Mouse (Mus musculus) heart, postnatal 14 days (tissue): ENCODE results near the gene 1700029F12Rik. TPM values are rescaled to one million over a fixed set of nuclear protein-coding genes. Genes with fewer than 3 reads are reported as not detected.
"Not testable (repeated sequence)": the region's sequence is repeated elsewhere in the genome, so short reads cannot be mapped to it uniquely, and the experiment has no call there.

Source experiments
- DNase-seq, 2 experiments: peaks; one replicate each; pipeline ENCODE4 v3.0.0; 2021 to 2022
- intact Hi-C: fragments of 180-260 bp; cut with DNase I; formaldehyde crosslinking; loops from one replicate; pipeline ENCODE4 v1.15.1; 2025
- long read RNA-seq, 2 experiments: library from polyadenylated mRNA; stranded (forward); transcript quantifications; one replicate each; pipeline ENCODE4 v2.0.0; 2021
- total RNA-seq, 2 experiments: library from RNA; stranded (reverse); gene quantifications; 2 replicates each; pipeline ENCODE4 v1.2.3; 2021

The 1700029F12Rik gene
- not detected for total RNA-seq
- long read RNA-seq, experiment 1 = 0 reads
- long read RNA-seq, experiment 2 = 0 reads

GRCm38 (mm10) chr13:97034262-97034661 is at the start of gene 1700029F12Rik:
Gene 1700029F12Rik, minus strand, starts transcription at chr13:97034362.
- intact Hi-C loops = no loop called here
- no peak for DNase-seq

GRCm38 (mm10) chr13:97082432-97082831 is 48.3 kb upstream of the 1700029F12Rik start:
- no peak for DNase-seq
- intact Hi-C loops = no loop called here

DNA sequence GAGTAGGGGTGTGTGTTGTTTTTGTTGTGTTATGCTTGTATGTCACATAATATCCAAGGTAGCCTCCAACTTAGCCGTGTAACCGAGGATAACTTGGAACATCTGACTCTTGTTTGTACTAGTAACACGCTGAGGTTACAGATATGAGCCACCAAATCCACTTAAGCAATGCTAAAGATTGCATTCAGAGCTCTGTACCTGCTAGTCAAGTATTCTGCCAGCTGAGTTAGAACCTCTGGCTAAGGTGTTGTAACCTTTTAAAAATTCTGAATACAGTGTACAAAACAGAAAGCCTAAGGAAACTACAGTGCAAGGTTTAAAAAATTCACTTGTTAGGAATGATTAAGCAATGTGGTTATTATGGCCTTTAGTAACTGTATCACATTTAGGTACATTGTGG is 46.5 kb upstream of the 1700029F12Rik start:
- DNase-seq = no peak
- intact Hi-C loops = no loop called here

DNA sequence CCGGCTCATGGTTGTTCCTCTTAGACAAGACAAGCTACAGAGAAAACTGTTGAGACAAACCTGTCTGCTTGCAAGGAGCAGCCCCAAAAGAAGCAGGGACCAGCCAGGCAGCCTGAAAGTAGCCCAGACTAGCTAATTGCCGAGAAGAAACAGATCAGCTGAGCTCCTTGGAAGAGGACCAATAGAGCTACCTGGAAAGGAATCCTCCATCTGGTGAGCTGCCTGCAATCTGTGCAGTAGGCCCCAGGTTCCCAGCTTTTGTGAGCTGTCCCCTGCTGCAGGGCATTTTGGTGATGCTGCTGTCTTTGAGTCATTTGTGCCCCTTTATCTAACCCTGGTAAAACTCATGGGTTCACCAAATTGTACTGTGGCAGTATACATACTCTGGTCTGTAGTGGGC is 46.0 kb upstream of the 1700029F12Rik start:
- intact Hi-C loops = no loop called here
- DNase-seq = no peak

GRCm38 (mm10) chr13:97077556-97077955 is 43.4 kb upstream of the 1700029F12Rik start:
- DNase-seq = no peak
- intact Hi-C loops = no loop called here

GRCm38 (mm10) chr13:97073497-97073896 is 39.3 kb upstream of the 1700029F12Rik start:
- no peak for DNase-seq
- intact Hi-C loops = no loop called here

GRCm38 (mm10) chr13:97071626-97072241 is 37.6 kb upstream of the 1700029F12Rik start:
- intact Hi-C loops = no loop called here
- peak; percentile 5 to 19 for DNase-seq

DNA sequence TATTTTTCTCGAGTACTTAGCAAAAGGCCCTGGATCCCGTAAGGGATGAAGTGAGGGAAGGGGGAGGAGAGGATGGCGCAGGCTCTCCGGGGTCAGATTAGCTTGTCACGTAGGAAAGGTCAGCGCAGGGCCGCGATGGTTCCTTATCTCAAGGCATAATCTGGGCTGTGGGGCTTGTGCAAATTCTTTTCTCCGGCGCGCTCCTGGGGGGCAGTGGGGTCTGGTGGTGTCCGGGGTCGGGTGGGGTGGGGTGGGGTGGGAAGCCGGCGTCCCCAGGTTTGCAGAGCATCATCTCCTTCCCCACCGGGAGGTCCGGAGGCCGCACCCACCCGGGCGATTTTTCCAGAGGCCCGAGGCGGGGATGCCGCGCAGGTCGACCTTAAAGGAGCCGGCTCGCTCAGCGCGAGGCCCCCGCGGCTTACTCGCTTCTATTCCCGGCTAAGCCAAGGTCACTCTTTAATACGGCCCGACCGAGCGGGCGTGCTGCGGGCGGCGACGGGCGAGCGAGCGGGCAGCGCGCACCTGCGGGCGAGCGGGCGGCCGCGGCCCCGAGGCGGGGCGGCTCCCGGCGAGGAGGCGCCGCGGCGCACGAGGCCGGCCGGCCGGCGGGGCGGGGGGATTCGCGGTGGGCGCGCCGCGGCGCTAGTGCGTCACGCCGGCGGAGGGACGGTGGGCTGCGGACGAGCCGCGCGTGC is 36.9 kb upstream of the 1700029F12Rik start:
- peak; percentile 5 to 7 for DNase-seq
- intact Hi-C loops = no loop called here

DNA sequence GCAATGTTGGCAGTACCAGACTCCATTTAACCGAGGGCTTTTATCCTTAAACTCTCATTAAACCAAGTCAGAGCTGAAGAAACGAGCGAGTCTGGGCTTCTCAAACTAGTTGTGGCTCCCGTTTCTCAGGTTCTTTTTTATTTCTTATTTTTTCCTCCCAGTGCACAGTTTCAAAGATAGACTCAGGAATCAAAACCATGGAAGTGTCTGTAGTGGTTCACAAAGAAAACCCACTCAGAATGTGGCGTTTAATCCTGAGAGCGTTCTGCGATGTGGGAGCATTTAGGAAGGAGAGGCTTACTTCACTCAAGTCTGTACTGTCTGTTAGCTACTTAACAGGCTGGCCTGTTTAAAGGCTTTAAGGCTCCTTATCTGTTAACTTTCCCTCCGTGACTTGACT is 34.0 kb upstream of the 1700029F12Rik start:
- DNase-seq = no peak

DNA sequence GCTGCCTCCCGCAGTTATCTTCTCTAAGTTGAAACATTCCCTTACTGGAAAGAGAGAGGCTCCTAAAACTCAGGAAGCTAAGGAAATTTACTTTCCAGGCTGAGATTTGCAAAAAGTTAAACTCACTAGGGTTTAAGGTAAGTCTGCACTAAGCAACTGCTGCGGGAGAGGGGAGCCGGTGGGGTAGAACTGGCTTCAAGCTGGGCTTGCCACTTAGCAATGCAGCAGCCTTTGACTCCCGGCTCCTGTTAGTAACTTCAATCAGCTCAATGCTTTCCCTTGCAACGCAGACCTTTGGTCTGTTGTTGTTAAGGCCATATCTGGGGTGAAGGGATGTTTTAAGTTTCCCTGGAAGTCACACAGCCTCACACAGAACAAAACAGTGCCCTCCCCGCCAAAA is 33.5 kb upstream of the 1700029F12Rik start:
- intact Hi-C loops = no loop called here
- no peak for DNase-seq

More for the DNA sequence above, 34.0 kb upstream of the 1700029F12Rik start:
- intact Hi-C loops = no loop called here

GRCm38 (mm10) chr13:97066649-97067550 is 32.7 kb upstream of the 1700029F12Rik start, which contains the start of gene Fam169a:
Gene Fam169a, plus strand, starts transcription at chr13:97067286.
- intact Hi-C loops = no loop called here
- no peak for DNase-seq

DNA sequence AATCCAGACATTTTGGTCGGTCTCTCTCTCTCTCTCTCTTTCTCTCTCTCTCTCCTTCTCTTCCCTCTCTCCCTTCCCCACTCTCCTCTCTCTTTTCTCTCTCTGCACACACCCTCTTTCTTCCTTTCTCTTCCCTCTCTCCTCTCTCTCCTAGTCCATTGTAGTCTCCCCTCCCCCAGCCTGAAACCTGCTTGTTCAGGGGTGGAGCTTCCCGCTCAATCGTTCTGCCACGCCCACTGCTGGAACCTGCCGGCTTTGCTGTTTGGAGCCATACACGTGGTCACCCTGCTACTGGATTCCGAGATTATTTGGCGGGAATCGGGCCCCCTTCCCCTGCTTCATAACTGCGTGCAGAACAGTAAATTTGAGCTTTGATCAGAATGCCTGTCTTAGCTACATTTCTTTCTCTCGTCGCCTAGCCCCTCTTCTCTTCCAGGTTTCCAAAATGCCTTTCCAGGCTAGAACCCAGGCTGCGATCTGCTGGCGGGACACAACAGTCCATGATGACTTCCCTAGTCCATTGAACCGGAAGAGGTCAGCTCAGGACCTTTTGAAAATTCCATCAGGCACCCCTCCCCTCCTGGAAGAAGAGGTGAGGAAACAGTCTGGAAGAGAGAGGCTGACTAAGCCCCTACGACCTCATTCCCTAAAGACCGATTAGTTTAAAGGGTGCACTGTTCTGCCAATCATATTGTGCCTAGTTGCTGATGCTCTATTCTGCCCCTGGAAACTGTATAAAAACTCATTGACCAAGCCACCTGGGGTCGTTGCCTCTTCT is 30.9 kb upstream of the 1700029F12Rik start:
- intact Hi-C loops = not testable (repeated sequence)

GRCm38 (mm10) chr13:97064413-97064812 is 30.3 kb upstream of the 1700029F12Rik start:
- no peak for DNase-seq
- intact Hi-C loops = no loop called here

More for the DNA sequence above, 30.9 kb upstream of the 1700029F12Rik start:
- DNase-seq = not testable (repeated sequence)

DNA sequence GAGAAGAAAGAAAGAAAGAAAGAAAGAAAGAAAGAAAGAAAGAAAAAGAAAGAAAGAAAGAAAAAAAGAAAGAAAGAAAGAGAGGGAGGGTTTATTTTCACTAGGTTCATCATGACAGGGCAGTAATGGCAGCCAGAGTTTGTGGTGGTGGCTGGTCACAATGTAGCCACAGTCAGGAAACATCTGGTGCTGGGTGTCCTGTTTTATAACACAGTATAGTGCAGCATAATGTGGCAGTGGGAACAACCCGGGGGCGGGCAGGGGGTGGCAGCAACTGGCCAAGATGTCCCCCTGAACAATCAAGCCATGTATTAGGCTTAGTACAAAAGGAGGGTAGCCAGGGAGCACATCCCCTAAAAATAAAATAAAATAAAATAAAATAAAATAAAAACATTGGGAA is 29.3 kb upstream of the 1700029F12Rik start:
- intact Hi-C loops = no loop called here
- no peak for DNase-seq

DNA sequence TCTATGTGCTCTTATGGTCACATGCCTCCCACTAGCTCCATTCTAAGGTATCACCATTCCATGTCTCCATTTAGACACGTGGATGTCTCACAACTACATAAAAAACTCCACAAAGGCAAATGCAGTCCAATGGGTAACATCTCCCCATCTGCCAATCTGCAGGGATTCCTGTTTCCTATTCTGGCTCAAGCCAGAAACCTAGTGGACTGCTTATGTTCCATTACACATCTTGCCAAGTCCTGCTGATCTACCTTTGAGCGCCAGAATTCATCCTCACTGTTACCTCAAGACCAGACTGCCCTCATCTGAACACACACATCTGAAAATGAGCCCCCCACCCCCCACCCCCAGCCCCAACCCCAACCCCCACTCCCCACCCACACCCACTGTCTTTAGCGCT is 28.0 kb upstream of the 1700029F12Rik start:
- intact Hi-C loops = no loop called here
- no peak for DNase-seq

GRCm38 (mm10) chr13:97060331-97060730 is 26.2 kb upstream of the 1700029F12Rik start:
- intact Hi-C loops = no loop called here
- no peak for DNase-seq

DNA sequence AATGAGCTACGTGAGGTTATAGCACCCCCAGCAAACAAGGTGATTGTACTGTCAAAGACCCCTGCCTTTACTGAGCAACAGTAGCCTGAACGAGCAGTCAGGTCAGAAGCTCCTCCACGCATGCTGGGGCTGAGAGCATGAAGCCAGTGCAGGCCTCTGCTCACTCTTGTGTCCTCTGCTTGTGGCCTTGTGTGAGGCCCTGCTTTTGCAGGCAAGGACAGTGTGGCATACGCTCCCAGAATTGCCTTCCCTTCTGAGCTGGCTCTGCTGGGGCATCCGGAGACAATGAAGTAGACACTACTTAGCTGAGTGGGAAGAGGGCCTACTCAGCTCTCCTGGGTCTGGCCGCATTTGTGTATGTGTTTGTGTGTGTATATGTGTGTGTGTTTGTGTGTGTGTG is 25.6 kb upstream of the 1700029F12Rik start:
- intact Hi-C loops = loop anchor here (10.0 kb wide), 1 partner anchor 205 kb away; no protein-coding TSS in a partner anchor
- no peak for DNase-seq

DNA sequence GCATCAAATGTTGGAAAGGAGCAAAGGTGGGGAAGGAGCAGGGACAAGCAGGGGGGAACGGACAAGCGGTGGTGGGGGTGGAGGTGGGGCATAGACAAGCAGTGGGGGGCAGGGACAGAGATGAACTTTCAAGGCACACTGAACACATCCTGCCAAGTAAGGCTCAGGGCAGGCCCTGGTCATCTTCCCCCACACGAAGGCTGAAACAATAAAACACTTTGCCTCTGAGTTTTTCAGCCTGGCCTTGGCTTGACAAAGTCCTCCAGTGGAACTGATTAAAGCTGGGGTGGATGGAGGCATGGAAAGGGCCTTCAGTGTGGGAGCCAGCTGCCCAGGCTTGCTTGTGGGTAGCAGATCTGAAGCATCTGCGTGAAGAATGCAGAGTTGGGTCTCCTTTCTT is 23.7 kb upstream of the 1700029F12Rik start:
- intact Hi-C loops = loop anchor here (10.0 kb wide), 1 partner anchor 203 kb away; no protein-coding TSS in a partner anchor
- no peak for DNase-seq

GRCm38 (mm10) chr13:97053844-97054243 is 19.7 kb upstream of the 1700029F12Rik start:
- peak; percentile 36 to 59 for DNase-seq
- intact Hi-C loops = loop anchor here (10.0 kb wide), 1 partner anchor 199 kb away; no protein-coding TSS in a partner anchor

- peak; percentile 54 to 79 for DNase-seq
- intact Hi-C loops = loop anchor here (10.0 kb wide), 1 partner anchor 198 kb away; no protein-coding TSS in a partner anchor
Observed at GRCm38 (mm10) chr13:97052667-97053066, 18.5 kb upstream of the 1700029F12Rik start.
